Mouse (Mus musculus) bone marrow, adult 2 months (tissue): ENCODE data around the gene Hmox1. TPM values are rescaled to one million over a fixed set of nuclear protein-coding genes. Genes with fewer than 3 reads are reported as not detected.

Experiments
- H3K27ac ChIP-seq: fragments of 200-500 bp; 2 replicates; pipeline ENCODE4 v1.5.1; 2012; ENCODE audit warnings: low read depth, mild to moderate bottlenecking, control low read depth, inconsistent platforms, low read length; ENCODE audit not compliant: control insufficient read depth, poor library complexity, insufficient read depth
- H3K4me1 ChIP-seq: fragments of 200-500 bp; 2 replicates; pipeline ENCODE4 v1.6.1; 2011; ENCODE audit warnings: low read length; ENCODE audit not compliant: control insufficient read depth, insufficient read depth
- H3K4me3 ChIP-seq: fragments of 200-500 bp; replicated peaks from 2 replicates; pipeline ENCODE3; 2011; ENCODE audit warnings: mild to moderate bottlenecking, low read depth, low read length, control low read depth; ENCODE audit not compliant: control insufficient read depth
- CTCF ChIP-seq: fragments of 200-500 bp; IDR thresholded peaks from 2 replicates; pipeline ENCODE4 v1.5.1; 2011; ENCODE audit warnings: low read length, control low read depth; ENCODE audit not compliant: control insufficient read depth, insufficient read depth
- POLR2A ChIP-seq: fragments of 200-500 bp; IDR thresholded peaks from 2 replicates; pipeline ENCODE4 v1.6.1; 2011; ENCODE audit warnings: low read depth, mild to moderate bottlenecking, control low read depth, low read length, borderline replicate concordance; ENCODE audit not compliant: control insufficient read depth
- WGBS: fragments of 180-500 bp; shearing (Covaris S2); methylation state at CpG from one replicate; pipeline ENCODE4 v1.1.7; 2018; 5-methylcytosine and 5-hydroxymethylcytosine counted together
- polyA plus RNA-seq: library from polyadenylated mRNA; stranded (reverse); fragments of >200 nt; gene quantifications from 2 replicates; pipeline ENCODE4 v1.2.4, GENCODE M21; 2011; ENCODE audit warnings: low replicate concordance; ENCODE audit not compliant: missing spikeins, insufficient read depth, insufficient read length

The Hmox1 gene
- polyA plus RNA-seq, 1 experiment = 297 TPM

DNA sequence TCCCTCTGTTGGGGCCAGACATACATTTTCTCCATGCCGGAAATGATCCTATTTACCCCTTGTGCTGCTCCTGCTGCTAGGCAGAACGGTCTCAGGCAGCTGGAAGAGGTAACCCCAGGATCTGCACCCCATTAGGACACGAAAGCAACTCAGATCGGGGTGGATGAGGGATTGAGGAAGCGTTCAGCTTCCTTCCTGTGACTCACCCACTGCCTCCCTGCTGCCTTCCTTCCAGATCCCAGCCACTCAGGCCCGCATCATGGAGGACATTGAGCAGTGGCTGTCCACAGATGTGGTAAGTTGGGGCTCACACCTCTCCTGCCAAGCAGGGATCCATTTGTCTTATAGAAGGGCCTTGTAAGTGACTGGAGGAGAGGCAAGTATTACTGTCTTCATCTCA, 26.1 kb upstream of the Hmox1 start:
- H3K27ac ChIP-seq = peak overlapping the region; percentile 38
- TF ChIP-seq POLR2A (no peak), CTCF (no peak)
- H3K4me3 ChIP-seq = no peak overlapping the region
- H3K4me1 ChIP-seq = peaks cover 7% of the 10 kb centered on the region; the same call in 1 of the 2 replicates
- 41% methylated on average over 6 of the region's 6 CpGs for WGBS

- H3K4me3 ChIP-seq = no peak overlapping the region
- 83% methylated on average over 1 of the region's 1 CpGs for WGBS
- TF ChIP-seq CTCF (no peak), POLR2A (no peak)
- no peak overlapping the region for H3K27ac ChIP-seq
- H3K4me1 ChIP-seq = peaks cover 6% of the 10 kb centered on the region; the same call in 1 of the 2 replicates
These were observed 23.1 kb upstream of the Hmox1 start for GRCm38 (mm10) chr8:75070297-75070696.

GRCm38 (mm10) chr8:75071627-75072346, 21.6 kb upstream of the Hmox1 start:
- 20% methylated on average over 4 of the region's 4 CpGs for WGBS
- H3K27ac ChIP-seq = no peak overlapping the region
- H3K4me3 ChIP-seq = no peak overlapping the region
- TF ChIP-seq CTCF (peak; percentile 97), POLR2A (no peak)
- peaks cover 5% of the 10 kb centered on the region; the same call in 1 of the 2 replicates for H3K4me1 ChIP-seq

GRCm38 (mm10) chr8:75074876-75075275, 18.5 kb upstream of the Hmox1 start:
- WGBS = 89% methylated on average over 1 of the region's 1 CpGs
- Histone ChIP-seq H3K4me3 (no peak overlapping the region), H3K27ac (no peak overlapping the region), H3K4me1 (no peaks in the 10 kb centered on the region; the same call in 1 of the 2 replicates)
- TF ChIP-seq CTCF = no peak
- no peak for TF ChIP-seq POLR2A

DNA sequence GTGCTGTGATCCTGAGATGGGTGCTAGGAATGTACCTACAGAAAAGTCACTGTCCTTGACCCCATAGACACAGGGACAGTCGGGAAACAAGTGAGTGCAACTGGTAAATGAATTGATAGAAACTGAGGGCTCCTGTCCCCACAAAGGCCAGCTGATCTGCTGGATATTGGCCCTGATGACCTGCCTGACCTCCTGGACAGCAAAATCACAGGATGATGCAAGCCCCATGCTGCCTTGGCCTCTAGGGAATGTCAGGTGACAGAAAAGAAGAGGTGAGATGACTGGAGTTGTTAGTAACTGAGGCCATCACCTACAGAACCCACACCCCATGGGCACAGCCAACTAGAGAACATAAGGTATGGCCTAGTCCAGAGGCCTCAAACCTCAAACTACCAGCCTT, 15.2 kb upstream of the Hmox1 start:
- 83% methylated on average over 1 of the region's 1 CpGs for WGBS
- Histone ChIP-seq H3K27ac (no peak overlapping the region), H3K4me1 (peaks cover 8% of the 10 kb centered on the region), H3K4me3 (no peak overlapping the region)
- TF ChIP-seq CTCF = no peak
- TF ChIP-seq POLR2A = no peak

DNA sequence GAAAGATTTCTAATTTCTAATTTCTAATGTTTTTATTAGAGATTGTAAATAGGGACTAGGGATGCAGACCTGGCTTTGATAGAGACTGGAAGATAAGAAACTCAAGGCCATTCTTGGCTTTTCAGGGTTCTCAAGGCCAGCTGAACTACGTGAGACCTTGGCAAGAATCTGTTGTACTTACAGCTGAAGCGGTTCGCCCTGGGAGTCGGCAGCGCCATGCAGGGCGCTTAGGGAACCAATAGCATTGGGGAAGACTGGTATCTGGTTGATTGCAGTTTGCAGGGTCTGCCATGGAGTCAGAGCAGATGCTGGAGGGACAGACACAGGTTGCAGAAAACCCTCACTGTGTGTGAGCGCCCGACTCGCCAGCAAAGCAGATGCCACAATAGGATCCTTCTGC, 14.6 kb upstream of the Hmox1 start:
- Histone ChIP-seq H3K4me3 (no peak overlapping the region), H3K4me1 (peaks cover 8% of the 10 kb centered on the region), H3K27ac (no peak overlapping the region)
- WGBS = 93% methylated on average over 9 of the region's 9 CpGs
- TF ChIP-seq POLR2A (no peak), CTCF (no peak)

DNA sequence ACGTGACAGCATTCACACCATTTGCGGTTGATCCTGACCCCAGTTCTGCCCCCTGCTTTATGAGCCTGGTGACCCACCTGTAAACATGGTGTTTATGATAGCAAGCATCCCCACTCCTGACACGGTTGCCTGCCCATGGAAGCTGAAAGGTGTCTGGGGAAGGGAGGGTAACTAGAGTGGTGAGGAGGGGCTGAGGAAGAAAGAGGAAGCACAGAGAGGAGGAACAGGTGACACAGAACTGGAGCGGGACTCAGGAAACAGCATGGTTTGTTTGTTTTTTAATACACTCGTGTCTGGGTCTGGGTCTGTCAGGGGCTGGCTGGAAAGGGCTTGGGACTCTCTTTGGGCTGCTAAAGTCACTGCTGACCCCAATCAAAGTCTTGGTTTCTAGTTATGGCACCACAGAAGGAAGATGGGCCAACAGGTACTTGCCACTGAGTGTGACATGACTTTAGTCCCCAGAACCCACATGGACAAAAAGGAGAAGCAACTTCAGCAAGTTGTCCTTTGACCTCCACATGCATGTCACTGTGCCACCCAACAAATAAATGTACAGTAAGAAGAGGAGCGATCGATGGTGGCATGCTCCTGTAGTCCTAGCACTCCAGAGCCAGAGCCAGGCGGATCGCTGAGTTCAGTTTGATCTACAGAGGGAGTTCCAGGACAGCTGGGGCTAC, 11.9 kb upstream of the Hmox1 start:
- WGBS = 46% methylated on average over 9 of the region's 9 CpGs
- peaks cover 8% of the 10 kb centered on the region for H3K4me1 ChIP-seq
- peak overlapping the region; percentile 66 for H3K27ac ChIP-seq
- no peak overlapping the region for H3K4me3 ChIP-seq
- no peak for TF ChIP-seq CTCF
- TF ChIP-seq POLR2A = no peak

DNA sequence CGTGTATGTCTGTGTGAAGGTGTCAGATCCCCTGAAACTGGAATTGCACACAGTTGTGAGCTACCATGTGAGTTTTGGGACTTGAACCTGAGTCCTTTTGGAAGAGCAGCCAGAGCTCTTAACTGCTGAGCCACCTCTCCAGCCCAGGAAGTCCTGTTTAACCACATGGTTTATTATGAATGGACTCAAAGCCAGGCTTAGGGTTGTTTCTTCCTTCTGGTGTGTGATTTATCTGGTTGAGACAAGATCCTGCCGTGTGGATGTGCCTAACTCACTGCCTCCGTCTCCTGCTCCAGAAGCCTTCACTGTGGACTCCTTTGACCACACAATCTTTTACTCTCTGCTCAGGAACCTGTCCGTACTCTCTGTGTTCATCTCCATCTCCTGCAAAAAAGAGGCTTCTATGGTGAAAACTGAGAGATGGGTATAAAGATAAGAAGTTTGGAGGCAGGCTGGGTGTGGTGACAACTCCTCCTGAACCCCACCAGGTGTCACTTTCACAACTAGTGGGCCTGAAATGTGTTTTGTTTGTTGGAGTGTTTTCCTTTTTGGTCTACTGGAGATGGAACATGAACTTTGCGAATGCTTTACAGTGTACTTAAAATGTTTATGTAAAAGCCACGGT, 11.1 kb upstream of the Hmox1 start:
- 36% methylated on average over 6 of the region's 6 CpGs for WGBS
- H3K4me1 ChIP-seq = peaks cover 8% of the 10 kb centered on the region
- peak overlapping the region; percentile 26 for H3K27ac ChIP-seq
- no peak overlapping the region for H3K4me3 ChIP-seq
- no peak for TF ChIP-seq CTCF
- TF ChIP-seq POLR2A = no peak
